Mouse (Mus musculus) right cerebral cortex, adult 18-20 months (tissue): ENCODE measurements around the gene Mapk11.

ENCODE experiments used
- DNase-seq: peaks from one replicate; pipeline ENCODE4 v3.0.0; 2022; ENCODE audit warnings: mixed read lengths

Gene Mapk11

GRCm38 (mm10) chr15:89098616-89099015 is 50.8 kb downstream of the Mapk11 start:
- DNase-seq = no peak

GRCm38 (mm10) chr15:89097450-89097849 is 52.0 kb downstream of the Mapk11 start:
- no peak for DNase-seq
